Mouse (Mus musculus): ENCODE results near the gene Traf3ip1. TPM values are rescaled to one million over a fixed set of nuclear protein-coding genes. Genes with fewer than 3 reads are reported as not detected.
A peak's percentile ranks its signal among the peaks of the same experiment; 100 is the strongest.

The Traf3ip1 gene
- polyA plus RNA-seq, 1 experiment from 2014 or later = 9.1 TPM

GRCm38 (mm10) chr1:91567269-91567668 lies 72.8 kb downstream of the Traf3ip1 start:
- H3K4me1 ChIP-seq (replicated peaks; ENCODE audit: control insufficient read depth, insufficient read depth, low read length) = no peaks in the 10 kb centered on the region
- ATAC-seq (replicated peaks; ENCODE audit: low FRiP score) (no peak), DNase-seq (ENCODE audit: low spot score) (no peak)
- no peaks in the 10 kb centered on the region for H3K27me3 ChIP-seq (ENCODE audit: control insufficient read depth, insufficient read depth, low read length)
- WGBS = 91% methylated on average over 2 of the region's 2 CpGs
- H3K9ac ChIP-seq (ENCODE audit: low read length) = no peak overlapping the region
- H3K4me3 ChIP-seq (ENCODE audit: low read depth, low read length) = no peak overlapping the region
- H3K9me3 ChIP-seq (ENCODE audit: control insufficient read depth, low read length) = no peaks in the 10 kb centered on the region
- no peaks in the 10 kb centered on the region for H3K36me3 ChIP-seq (ENCODE audit: control insufficient read depth, insufficient read depth, low read length)
- H3K27ac ChIP-seq (ENCODE audit: low read depth, low read length) = no peak overlapping the region
- no peak overlapping the region for H3K4me2 ChIP-seq (ENCODE audit: low read depth, low read length, severe bottlenecking)

GRCm38 (mm10) chr1:91572458-91572857 lies 78.0 kb downstream of the Traf3ip1 start:
- H3K4me3 ChIP-seq (ENCODE audit: low read depth, low read length) = no peak overlapping the region
- H3K4me2 ChIP-seq (ENCODE audit: low read depth, low read length, severe bottlenecking) = no peak overlapping the region
- no peaks in the 10 kb centered on the region for H3K4me1 ChIP-seq (replicated peaks; ENCODE audit: control insufficient read depth, insufficient read depth, low read length)
- DNase-seq (ENCODE audit: low spot score) = no peak
- no peaks in the 10 kb centered on the region for H3K27me3 ChIP-seq (ENCODE audit: control insufficient read depth, insufficient read depth, low read length)
- H3K9ac ChIP-seq (ENCODE audit: low read length) = no peak overlapping the region
- H3K9me3 ChIP-seq (ENCODE audit: control insufficient read depth, low read length) = no peaks in the 10 kb centered on the region
- no peak overlapping the region for H3K27ac ChIP-seq (ENCODE audit: low read depth, low read length)
- H3K36me3 ChIP-seq (ENCODE audit: control insufficient read depth, insufficient read depth, low read length) = no peaks in the 10 kb centered on the region
- 90% methylated on average over 10 of the region's 10 CpGs for WGBS
- no peak for ATAC-seq (replicated peaks; ENCODE audit: low FRiP score)

- Histone ChIP-seq H3K9me3 (ENCODE audit: control insufficient read depth, low read length) (no peaks in the 10 kb centered on the region), H3K4me1 (replicated peaks; ENCODE audit: control insufficient read depth, insufficient read depth, low read length) (no peaks in the 10 kb centered on the region), H3K36me3 (ENCODE audit: control insufficient read depth, insufficient read depth, low read length) (no peaks in the 10 kb centered on the region), H3K9ac (ENCODE audit: low read length) (no peak overlapping the region), H3K4me2 (ENCODE audit: low read depth, low read length, severe bottlenecking) (no peak overlapping the region), H3K27ac (ENCODE audit: low read depth, low read length) (no peak overlapping the region), H3K4me3 (ENCODE audit: low read depth, low read length) (no peak overlapping the region), H3K27me3 (ENCODE audit: control insufficient read depth, insufficient read depth, low read length) (no peaks in the 10 kb centered on the region)
- no peak for ATAC-seq (replicated peaks; ENCODE audit: low FRiP score)
- peak; percentile 66 for DNase-seq (ENCODE audit: low spot score)
- 70% methylated on average over 3 of the region's 3 CpGs for WGBS
These were observed 79.8 kb downstream of the Traf3ip1 start for GRCm38 (mm10) chr1:91574208-91574607.

GRCm38 (mm10) chr1:91577883-91578517 lies 83.6 kb downstream of the Traf3ip1 start:
- H3K36me3 ChIP-seq (ENCODE audit: control insufficient read depth, insufficient read depth, low read length) = no peaks in the 10 kb centered on the region
- H3K4me3 ChIP-seq (ENCODE audit: low read depth, low read length) = no peak overlapping the region
- WGBS = 72% methylated on average over 7 of the region's 7 CpGs
- H3K9ac ChIP-seq (ENCODE audit: low read length) = no peak overlapping the region
- H3K27ac ChIP-seq (ENCODE audit: low read depth, low read length) = no peak overlapping the region
- no peak for DNase-seq (ENCODE audit: low spot score)
- no peak for ATAC-seq (replicated peaks; ENCODE audit: low FRiP score)
- H3K9me3 ChIP-seq (ENCODE audit: control insufficient read depth, low read length) = no peaks in the 10 kb centered on the region
- H3K27me3 ChIP-seq (ENCODE audit: control insufficient read depth, insufficient read depth, low read length) = no peaks in the 10 kb centered on the region
- no peak overlapping the region for H3K4me2 ChIP-seq (ENCODE audit: low read depth, low read length, severe bottlenecking)
- no peaks in the 10 kb centered on the region for H3K4me1 ChIP-seq (replicated peaks; ENCODE audit: control insufficient read depth, insufficient read depth, low read length)

Other genes starting within 250 kb of the Traf3ip1 start
- gene Ube2f, start 244.3 kb upstream of the Traf3ip1 start, polyA plus RNA-seq (2014; fragmentation: Nextera tagmentation; extraction: Ambion mirVana) = 78.9 and 84.7 TPM in 2 replicates
- gene Scly, start 196.3 kb upstream of the Traf3ip1 start, polyA plus RNA-seq (2014; fragmentation: Nextera tagmentation; extraction: Ambion mirVana) = 14.2 and 17.0 TPM in 2 replicates
- gene Espnl, start 172.6 kb upstream of the Traf3ip1 start, polyA plus RNA-seq (2014; fragmentation: Nextera tagmentation; extraction: Ambion mirVana) = 0.04 and 0.08 TPM in 2 replicates
- gene Klhl30, start 143.6 kb upstream of the Traf3ip1 start, polyA plus RNA-seq (2014; fragmentation: Nextera tagmentation; extraction: Ambion mirVana) = not detected in 2 replicates
- 0.91 and 2.0 TPM in 2 replicates for gene Erfe, start 128.2 kb upstream of the Traf3ip1 start, polyA plus RNA-seq (2014; fragmentation: Nextera tagmentation; extraction: Ambion mirVana)
- gene Ilkap, start 95.8 kb upstream of the Traf3ip1 start, polyA plus RNA-seq (2014; fragmentation: Nextera tagmentation; extraction: Ambion mirVana) = 161 and 166 TPM in 2 replicates
- gene Hes6, start 80.6 kb upstream of the Traf3ip1 start, polyA plus RNA-seq (2014; fragmentation: Nextera tagmentation; extraction: Ambion mirVana) = 258 and 260 TPM in 2 replicates
- 2.7 and 3.6 TPM in 2 replicates for gene Per2, start 35.3 kb upstream of the Traf3ip1 start, polyA plus RNA-seq (2014; fragmentation: Nextera tagmentation; extraction: Ambion mirVana)
- gene Asb1, start 45.9 kb downstream of the Traf3ip1 start, polyA plus RNA-seq (2014; fragmentation: Nextera tagmentation; extraction: Ambion mirVana) = 11.9 and 12.7 TPM in 2 replicates